Mouse (Mus musculus) MEL (cell line): ENCODE measurements around the gene Lama1. TPM values are rescaled to one million over a fixed set of nuclear protein-coding genes. Genes with fewer than 3 reads are reported as not detected.

ENCODE experiments used
- DNase-seq: peaks from one replicate; pipeline ENCODE4 v3.0.0; 2011; ENCODE audit warnings: low read depth, low spot score
- H3K27ac ChIP-seq: 2 replicates; pipeline ENCODE4 v1.5.1; 2012; ENCODE audit warnings: low read depth, mild to moderate bottlenecking, control low read depth, low read length, moderate library complexity; ENCODE audit not compliant: control insufficient read depth
- H3K27me3 ChIP-seq, 2 experiments: fragments of 150-350 bp in 1 of 2; sonication (generic) in 1 of 2; 2 replicates each; pipeline ENCODE4 v1.6.1; 2012; ENCODE audit warnings: low read length in 2 of 2, mild to moderate bottlenecking in 2 of 2, improper control_type of control experiment in 1 of 2, moderate library complexity in 1 of 2; ENCODE audit not compliant: insufficient read depth in 2 of 2, control insufficient read depth in 1 of 2
- H3K36me3 ChIP-seq, 2 experiments: 2 replicates each; pipeline ENCODE4 v1.6.1; 2012 to 2014; ENCODE audit warnings: low read length in 2 of 2, improper control_type of control experiment in 1 of 2, inconsistent platforms in 1 of 2, mild to moderate bottlenecking in 1 of 2; ENCODE audit not compliant: insufficient read depth in 2 of 2, control insufficient read depth in 1 of 2
- H3K4me1 ChIP-seq, 2 experiments: fragments of 150-350 bp in 1 of 2; sonication (generic) in 1 of 2; 2 replicates each; pipeline ENCODE4 v1.6.1; 2012; ENCODE audit warnings: low read length in 2 of 2, improper control_type of control experiment in 1 of 2, mild to moderate bottlenecking in 1 of 2; ENCODE audit not compliant: insufficient read depth in 2 of 2, control insufficient read depth in 1 of 2
- H3K4me3 ChIP-seq, 2 experiments: fragments of 150-350 bp in 1 of 2; sonication (generic) in 1 of 2; 2 replicates each; pipeline ENCODE4 v1.5.1; 2012; ENCODE audit warnings: low read depth in 2 of 2, low read length in 2 of 2, mild to moderate bottlenecking in 2 of 2, moderate library complexity in 2 of 2, control low read depth in 1 of 2, improper control_type of control experiment in 1 of 2; ENCODE audit not compliant: control insufficient read depth in 1 of 2, insufficient read depth in 1 of 2
- H3K79me2 ChIP-seq: 2 replicates; pipeline ENCODE4 v1.6.1; 2012; ENCODE audit warnings: mild to moderate bottlenecking, low read length, moderate library complexity; ENCODE audit not compliant: control insufficient read depth, poor library complexity, insufficient read depth
- H3K9ac ChIP-seq: 2 replicates; pipeline ENCODE4 v1.6.1; 2012; ENCODE audit warnings: low read depth, mild to moderate bottlenecking, control low read depth, low read length, moderate library complexity; ENCODE audit not compliant: control insufficient read depth, poor library complexity, severe bottlenecking
- H3K9me3 ChIP-seq: fragments of 150-350 bp; sonication (generic); replicated peaks from 2 replicates; pipeline ENCODE4 v1.6.1; 2012; ENCODE audit warnings: mild to moderate bottlenecking, low read length, improper control_type of control experiment, moderate library complexity; ENCODE audit not compliant: insufficient read depth
- BHLHE40 ChIP-seq: IDR thresholded peaks from 2 replicates; pipeline ENCODE4 v1.6.1; 2012; ENCODE audit warnings: low read depth, mild to moderate bottlenecking, inconsistent platforms, low read length, improper control_type of control experiment, borderline replicate concordance
- CHD2 ChIP-seq: IDR thresholded peaks from 2 replicates; pipeline ENCODE4 v1.6.1; 2011; ENCODE audit warnings: low read length, improper control_type of control experiment
- CTCF ChIP-seq, 3 experiments: IDR thresholded peaks in 2 of 3; conservative IDR thresholded peaks in 1 of 3; 2 replicates each; pipeline ENCODE4 v1.5.1; 2011 to 2012; ENCODE audit warnings: low read length in 3 of 3, low read depth in 2 of 3, mild to moderate bottlenecking in 2 of 3, improper control_type of control experiment in 1 of 3, inconsistent platforms in 1 of 3, mixed read lengths in 1 of 3, moderate library complexity in 1 of 3; ENCODE audit not compliant: control insufficient read depth in 1 of 3, insufficient read depth in 1 of 3, poor library complexity in 1 of 3, severe bottlenecking in 1 of 3
- E2F4 ChIP-seq: IDR thresholded peaks from 2 replicates; pipeline ENCODE4 v1.6.1; 2011; ENCODE audit warnings: low read depth, low read length, improper control_type of control experiment, borderline replicate concordance
- ELF1 ChIP-seq: IDR thresholded peaks from 2 replicates; pipeline ENCODE4 v1.6.1; 2014; ENCODE audit warnings: low read depth, mild to moderate bottlenecking, inconsistent platforms, low read length, improper control_type of control experiment, moderate library complexity
- ETS1 ChIP-seq: IDR thresholded peaks from 2 replicates; pipeline ENCODE4 v1.6.1; 2012; ENCODE audit warnings: low read depth, mild to moderate bottlenecking, inconsistent platforms, low read length, improper control_type of control experiment, moderate library complexity
- GABPA ChIP-seq: IDR thresholded peaks from 2 replicates; pipeline ENCODE4 v1.6.1; 2012; ENCODE audit warnings: low read depth, mild to moderate bottlenecking, inconsistent platforms, low read length, improper control_type of control experiment, moderate library complexity
- GATA1 ChIP-seq: IDR thresholded peaks from 2 replicates; pipeline ENCODE4 v1.6.1; 2011; ENCODE audit warnings: low read depth, low read length, improper control_type of control experiment
- JUND ChIP-seq: IDR thresholded peaks from 2 replicates; pipeline ENCODE4 v1.6.1; 2011; ENCODE audit warnings: low read depth, mild to moderate bottlenecking, improper control_type of control experiment, low read length
- KAT2A ChIP-seq: conservative IDR thresholded peaks from 2 replicates; pipeline ENCODE4 v1.6.1; 2012; ENCODE audit warnings: low read depth, low read length, improper control_type of control experiment, inconsistent platforms
- MAX ChIP-seq: IDR thresholded peaks from 2 replicates; pipeline ENCODE4 v1.6.1; 2011; ENCODE audit warnings: low read length, improper control_type of control experiment
- MAZ ChIP-seq: IDR thresholded peaks from 2 replicates; pipeline ENCODE4 v1.6.1; 2012; ENCODE audit warnings: low read depth, mild to moderate bottlenecking, inconsistent platforms, low read length, improper control_type of control experiment
- MEF2A ChIP-seq: IDR thresholded peaks from 2 replicates; pipeline ENCODE4 v1.6.1; 2014; ENCODE audit warnings: low read depth, mild to moderate bottlenecking, inconsistent platforms, low read length, improper control_type of control experiment; ENCODE audit not compliant: poor library complexity, insufficient replicate concordance, severe bottlenecking; ENCODE audit errors: extremely low read depth
- MYB ChIP-seq: IDR thresholded peaks from 2 replicates; pipeline ENCODE4 v1.6.1; 2011; ENCODE audit warnings: mild to moderate bottlenecking, low read depth, low read length, improper control_type of control experiment
- MYC ChIP-seq: IDR thresholded peaks from 2 replicates; pipeline ENCODE4 v1.6.1; 2011; ENCODE audit warnings: low read depth, mild to moderate bottlenecking, low read length, improper control_type of control experiment, moderate library complexity
- NELFE ChIP-seq: IDR thresholded peaks from 2 replicates; pipeline ENCODE4 v1.6.1; 2011; ENCODE audit warnings: low read depth, low read length, improper control_type of control experiment
- NRF1 ChIP-seq: IDR thresholded peaks from 2 replicates; pipeline ENCODE4 v1.6.1; 2014; ENCODE audit warnings: low read depth, mild to moderate bottlenecking, inconsistent platforms, low read length, improper control_type of control experiment, moderate library complexity; ENCODE audit not compliant: poor library complexity, insufficient read depth, severe bottlenecking
- POLR2AphosphoS2 ChIP-seq: IDR thresholded peaks from 2 replicates; pipeline ENCODE4 v1.6.1; 2011; ENCODE audit warnings: low read length, improper control_type of control experiment
- POLR2AphosphoS5 ChIP-seq: IDR thresholded peaks from 2 replicates; pipeline ENCODE4 v1.6.1; 2012; ENCODE audit warnings: low read depth, borderline replicate concordance, mild to moderate bottlenecking, inconsistent platforms, low read length, moderate library complexity, mixed read lengths
- RCOR1 ChIP-seq: IDR thresholded peaks from 2 replicates; pipeline ENCODE4 v1.6.1; 2012; ENCODE audit warnings: low read depth, mild to moderate bottlenecking, inconsistent platforms, low read length, improper control_type of control experiment
- SMC3 ChIP-seq: IDR thresholded peaks from 2 replicates; pipeline ENCODE4 v1.6.1; 2011; ENCODE audit warnings: low read depth, low read length, improper control_type of control experiment
- TAL1 ChIP-seq: IDR thresholded peaks from 2 replicates; pipeline ENCODE4 v1.6.1; 2012; ENCODE audit warnings: mild to moderate bottlenecking, inconsistent platforms, low read length, moderate library complexity, mixed read lengths
- TCF12 ChIP-seq: IDR thresholded peaks from 2 replicates; pipeline ENCODE4 v1.6.1; 2014; ENCODE audit warnings: low read depth, mild to moderate bottlenecking, inconsistent platforms, low read length, improper control_type of control experiment, moderate library complexity
- UBTF ChIP-seq: IDR thresholded peaks from 2 replicates; pipeline ENCODE4 v1.6.1; 2012; ENCODE audit warnings: low read depth, mild to moderate bottlenecking, inconsistent platforms, low read length, improper control_type of control experiment, moderate library complexity, borderline replicate concordance; ENCODE audit not compliant: insufficient read depth
- USF1 ChIP-seq: IDR thresholded peaks from 2 replicates; pipeline ENCODE4 v1.6.1; 2014; ENCODE audit warnings: low read depth, mild to moderate bottlenecking, inconsistent platforms, low read length, improper control_type of control experiment, moderate library complexity
- ZC3H11A ChIP-seq: IDR thresholded peaks from 2 replicates; pipeline ENCODE4 v1.6.1; 2012; ENCODE audit warnings: low read depth, mild to moderate bottlenecking, inconsistent platforms, low read length, improper control_type of control experiment
- ZNF384 ChIP-seq: IDR thresholded peaks from 2 replicates; pipeline ENCODE4 v1.6.1; 2012; ENCODE audit warnings: low read depth, mild to moderate bottlenecking, inconsistent platforms, low read length, improper control_type of control experiment
- polyA plus RNA-seq, 2 experiments: library from polyadenylated mRNA; stranded (reverse) in 1 of 2; unstranded in 1 of 2; fragments of >175 nt in 1 of 2; fragments of >200 nt in 1 of 2; gene quantifications; 2 replicates each; pipeline versions ENCODE4 v1.2.1 to v1.2.4; 2012; ENCODE audit warnings: low replicate concordance in 2 of 2, low read depth in 1 of 2; ENCODE audit not compliant: insufficient read length in 2 of 2, insufficient read depth in 1 of 2, missing spikeins in 1 of 2
- total RNA-seq: library from RNA; depleted of rRNA; stranded (reverse); fragments of 300-350 nt; gene quantifications from 2 replicates; pipeline ENCODE4 v1.2.3, GENCODE M21; 2012

Lama1 gene
- total and polyA plus RNA-seq, 3 experiments: not detected

DNA sequence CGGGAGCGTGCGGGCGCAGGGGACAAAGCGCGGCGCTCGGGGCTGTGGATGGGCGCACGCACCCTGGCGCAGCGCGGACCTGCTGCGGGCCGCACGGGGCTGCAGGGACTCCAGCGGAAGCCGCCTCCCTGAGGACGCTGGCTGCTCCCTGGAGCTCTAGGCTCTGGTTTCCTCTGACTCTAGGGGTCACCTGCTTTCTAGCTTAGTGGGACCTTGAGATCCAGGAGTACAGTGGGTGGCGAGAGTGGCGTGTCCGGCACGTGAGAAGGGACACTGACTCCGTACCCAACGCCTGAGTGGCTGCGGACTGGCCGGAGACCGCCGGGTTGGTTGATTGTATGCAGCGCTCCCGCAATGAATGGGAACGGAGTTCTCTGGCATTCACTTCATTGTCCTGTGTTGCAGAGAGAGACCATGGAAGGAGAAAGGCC, 417 bp downstream of the Lama1 start:
- H3K36me3 ChIP-seq: no peaks in the 10 kb centered on the region
- H3K27ac ChIP-seq: no peak overlapping the region
- H3K27me3 ChIP-seq: no peaks in the 10 kb centered on the region
- no peaks in the 10 kb centered on the region for H3K9me3 ChIP-seq
- no peaks in the 10 kb centered on the region for H3K4me1 ChIP-seq
- TF ChIP-seq TCF12 (no peak), MYB (no peak), GABPA (no peak), ETS1 (no peak), MYC (no peak), NRF1 (no peak), MAZ (no peak), KAT2A (no peak), MAX (no peak), BHLHE40 (no peak), CTCF (IDR thresholded peaks at IDR 0.05 in 2 of 3, conservative IDR thresholded peaks at IDR 0.05 in 1 of 3; ENCODE audit: control insufficient read depth in 1 of 3, insufficient read depth in 1 of 3, low read depth in 2 of 3, low read length in 3 of 3, poor library complexity in 1 of 3, severe bottlenecking in 1 of 3) (no peak), ZC3H11A (no peak), JUND (no peak)
- DNase-seq: no peak
- H3K79me2 ChIP-seq: no peaks in the 10 kb centered on the region
- H3K4me3 ChIP-seq: no peak overlapping the region
- no peak overlapping the region for H3K9ac ChIP-seq

DNA sequence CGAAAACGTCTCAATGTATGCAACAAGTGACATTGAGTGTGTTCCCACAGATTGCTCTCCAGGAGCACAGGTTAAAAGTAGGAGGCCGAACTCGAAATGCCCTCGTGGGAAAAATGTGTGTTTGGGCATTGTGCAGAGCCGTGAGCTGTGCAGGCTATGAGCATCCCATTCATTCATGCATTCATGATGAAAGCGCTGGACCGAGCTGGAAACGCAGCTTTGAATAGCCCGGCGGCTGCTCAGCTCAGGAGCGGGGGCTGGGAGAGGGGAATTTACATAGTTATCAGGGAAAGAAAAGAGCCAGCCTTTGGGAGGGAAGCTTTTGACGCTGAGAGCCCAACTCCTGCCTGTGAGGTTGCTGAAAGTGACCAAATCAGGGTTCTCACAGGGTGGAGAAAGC, 1.2 kb downstream of the Lama1 start:
- H3K27ac ChIP-seq: no peak overlapping the region
- H3K27me3 ChIP-seq: no peaks in the 10 kb centered on the region
- H3K4me3 ChIP-seq: no peak overlapping the region
- TF ChIP-seq E2F4 (no peak), MEF2A (no peak), CHD2 (no peak), JUND (no peak), UBTF (no peak), NELFE (no peak), POLR2AphosphoS5 (no peak), MAX (no peak), CTCF (IDR thresholded peaks at IDR 0.05 in 2 of 3, conservative IDR thresholded peaks at IDR 0.05 in 1 of 3; ENCODE audit: control insufficient read depth in 1 of 3, insufficient read depth in 1 of 3, low read depth in 2 of 3, low read length in 3 of 3, poor library complexity in 1 of 3, severe bottlenecking in 1 of 3) (no peak), TAL1 (no peak), USF1 (no peak), ETS1 (no peak), GATA1 (no peak), SMC3 (no peak), RCOR1 (no peak), ZNF384 (no peak), POLR2AphosphoS2 (no peak), ELF1 (no peak), KAT2A (no peak)
- TF ChIP-seq, all 39 proteins: peak for 0
- Histone ChIP-seq H3K36me3 (no peaks in the 10 kb centered on the region), H3K9me3 (no peaks in the 10 kb centered on the region), H3K4me1 (no peaks in the 10 kb centered on the region), H3K79me2 (no peaks in the 10 kb centered on the region), H3K9ac (no peak overlapping the region)
- no peak for DNase-seq
